Mouse (Mus musculus) midbrain, embryonic 13.5 days (tissue): ENCODE data around the gene Calca. TPM values are rescaled to one million over a fixed set of nuclear protein-coding genes. Genes with fewer than 3 reads are reported as not detected.
"Not testable (repeated sequence)": the region's sequence is repeated elsewhere in the genome, so short reads cannot be mapped to it uniquely, and the experiment has no call there.

Experiments used
- ATAC-seq: fragments of 200-750 bp; cut with Nextera tagmentation; 2 replicates; pipeline ENCODE4 v1.8.0; 2017; ENCODE audit warnings: mild to moderate bottlenecking, moderate TSS enrichment, moderate library complexity
- H3K27ac ChIP-seq: fragments of 300-500 bp; sonication (generic); 2 replicates; pipeline ENCODE4 v1.5.1; 2015; ENCODE audit warnings: inconsistent platforms, mild to moderate bottlenecking, moderate library complexity
- H3K27me3 ChIP-seq: fragments of 300-500 bp; sonication (generic); 2 replicates; pipeline ENCODE4 v1.6.1; 2015; ENCODE audit warnings: mild to moderate bottlenecking, inconsistent platforms
- H3K36me3 ChIP-seq: fragments of 300-500 bp; sonication (generic); 2 replicates; pipeline ENCODE4 v1.6.1; 2015; ENCODE audit warnings: mild to moderate bottlenecking, inconsistent platforms
- H3K4me1 ChIP-seq: fragments of 300-500 bp; sonication (generic); replicated peaks from 2 replicates; pipeline ENCODE4 v1.6.1; 2015; ENCODE audit warnings: inconsistent platforms
- H3K4me2 ChIP-seq: fragments of 300-500 bp; sonication (generic); replicated peaks from 2 replicates; pipeline ENCODE4 v1.6.1; 2015; ENCODE audit warnings: moderate library complexity, mild to moderate bottlenecking, inconsistent platforms
- H3K4me3 ChIP-seq: fragments of 300-500 bp; sonication (generic); replicated peaks from 2 replicates; pipeline ENCODE4 v1.5.1; 2015; ENCODE audit warnings: mild to moderate bottlenecking, inconsistent platforms
- H3K9ac ChIP-seq: fragments of 300-500 bp; sonication (generic); replicated peaks from 2 replicates; pipeline ENCODE4 v1.6.1; 2015; ENCODE audit warnings: mild to moderate bottlenecking, inconsistent platforms
- H3K9me3 ChIP-seq: fragments of 300-500 bp; sonication (generic); 2 replicates; pipeline ENCODE4 v1.6.1; 2016; ENCODE audit warnings: mild to moderate bottlenecking, inconsistent platforms
- WGBS: fragments of 180-500 bp; shearing (Covaris S2); methylation state at CpG from one replicate; pipeline ENCODE4 v1.1.7; 2015; 5-methylcytosine and 5-hydroxymethylcytosine counted together
- polyA plus RNA-seq: library from polyadenylated mRNA; unstranded; fragments of >200 nt; fragmentation: Nextera tagmentation; extraction: Ambion mirVana; gene quantifications from 2 replicates; pipeline ENCODE4 v1.2.1, GENCODE M21; 2015

Calca gene
- 7.0 and 7.7 TPM in 2 replicates for polyA plus RNA-seq

GRCm38 (mm10) chr7:114636102-114636501, at the start of gene Calca:
Calca (minus strand) TSS chr7:114636357.
- peaks cover 20% of the 10 kb centered on the region for H3K27me3 ChIP-seq
- H3K9me3 ChIP-seq, result no peaks in the 10 kb centered on the region
- H3K9ac ChIP-seq, result peak within 1 kb of the TSS; percentile 49
- H3K4me1 ChIP-seq, result peaks cover 11% of the 10 kb centered on the region
- ATAC-seq, result peak; percentile 66
- no peaks in the 10 kb centered on the region for H3K36me3 ChIP-seq
- 0% methylated on average over 12 of the region's 12 CpGs for WGBS
- H3K27ac ChIP-seq, result no peak within 1 kb of the TSS
- peak within 1 kb of the TSS; percentile 46 for H3K4me3 ChIP-seq
- H3K4me2 ChIP-seq, result peak within 1 kb of the TSS; percentile 90

GRCm38 (mm10) chr7:114672697-114673096, 36.5 kb upstream of the Calca start:
- no peaks in the 10 kb centered on the region for H3K27me3 ChIP-seq
- no peak overlapping the region for H3K4me2 ChIP-seq
- H3K9me3 ChIP-seq, result no peaks in the 10 kb centered on the region
- H3K9ac ChIP-seq, result no peak overlapping the region
- H3K27ac ChIP-seq, result no peak overlapping the region
- WGBS, result 38% methylated on average over 2 of the region's 2 CpGs
- peaks cover 3% of the 10 kb centered on the region for H3K4me1 ChIP-seq
- H3K4me3 ChIP-seq, result no peak overlapping the region
- no peaks in the 10 kb centered on the region for H3K36me3 ChIP-seq
- ATAC-seq, result no peak

- 84% methylated on average over 1 of the region's 1 CpGs for WGBS
Measured at GRCm38 (mm10) chr7:114671405-114671804, 35.2 kb upstream of the Calca start.

GRCm38 (mm10) chr7:114649730-114650129, 13.6 kb upstream of the Calca start:
- no peaks in the 10 kb centered on the region for H3K9me3 ChIP-seq
- H3K27ac ChIP-seq, result no peak overlapping the region
- no peak for ATAC-seq
- WGBS, result 31% methylated on average over 3 of the region's 3 CpGs
- no peaks in the 10 kb centered on the region for H3K36me3 ChIP-seq
- H3K4me1 ChIP-seq, result no peaks in the 10 kb centered on the region
- no peak overlapping the region for H3K4me2 ChIP-seq
- no peak overlapping the region for H3K4me3 ChIP-seq
- no peaks in the 10 kb centered on the region for H3K27me3 ChIP-seq
- H3K9ac ChIP-seq, result no peak overlapping the region

More at GRCm38 (mm10) chr7:114671405-114671804, 35.2 kb upstream of the Calca start:
- H3K4me3 ChIP-seq, result no peak overlapping the region
- ATAC-seq, result no peak
- no peak overlapping the region for H3K4me2 ChIP-seq
- H3K9ac ChIP-seq, result no peak overlapping the region
- H3K4me1 ChIP-seq, result peaks cover 3% of the 10 kb centered on the region
- no peaks in the 10 kb centered on the region for H3K9me3 ChIP-seq
- H3K27me3 ChIP-seq, result no peaks in the 10 kb centered on the region
- no peak overlapping the region for H3K27ac ChIP-seq
- no peaks in the 10 kb centered on the region for H3K36me3 ChIP-seq

GRCm38 (mm10) chr7:114648791-114649190, 12.6 kb upstream of the Calca start:
- Histone ChIP-seq H3K4me2 (no peak overlapping the region), H3K36me3 (no peaks in the 10 kb centered on the region), H3K27me3 (no peaks in the 10 kb centered on the region), H3K4me3 (no peak overlapping the region), H3K9me3 (no peaks in the 10 kb centered on the region), H3K27ac (no peak overlapping the region), H3K4me1 (no peaks in the 10 kb centered on the region), H3K9ac (no peak overlapping the region)
- WGBS, result 54% methylated on average over 3 of the region's 3 CpGs
- no peak for ATAC-seq

GRCm38 (mm10) chr7:114635569-114636101, 522 bp downstream of the Calca start:
- 0% methylated on average over 20 of the region's 20 CpGs for WGBS
- H3K9ac ChIP-seq, result peak overlapping the region; percentile 49
- H3K4me3 ChIP-seq, result peak overlapping the region; percentile 46
- ATAC-seq, result peak; percentile 45
- no peaks in the 10 kb centered on the region for H3K36me3 ChIP-seq
- no peak overlapping the region for H3K27ac ChIP-seq
- no peaks in the 10 kb centered on the region for H3K9me3 ChIP-seq
- peak overlapping the region; percentile 90 for H3K4me2 ChIP-seq
- H3K27me3 ChIP-seq, result peaks cover 20% of the 10 kb centered on the region
- peaks cover 11% of the 10 kb centered on the region for H3K4me1 ChIP-seq

GRCm38 (mm10) chr7:114634386-114634785, 1.8 kb downstream of the Calca start:
- Histone ChIP-seq H3K36me3 (no peaks in the 10 kb centered on the region), H3K9ac (no peak overlapping the region), H3K27me3 (peaks cover 20% of the 10 kb centered on the region), H3K27ac (no peak overlapping the region), H3K4me2 (no peak overlapping the region), H3K4me1 (peaks cover 11% of the 10 kb centered on the region), H3K4me3 (no peak overlapping the region), H3K9me3 (no peaks in the 10 kb centered on the region)
- WGBS, result 85% methylated on average over 7 of the region's 7 CpGs
- no peak for ATAC-seq

GRCm38 (mm10) chr7:114625966-114626365, 10.2 kb downstream of the Calca start:
- no peaks in the 10 kb centered on the region for H3K4me1 ChIP-seq
- H3K4me3 ChIP-seq, result no peak overlapping the region
- ATAC-seq, result no peak
- no peaks in the 10 kb centered on the region for H3K9me3 ChIP-seq
- H3K36me3 ChIP-seq, result no peaks in the 10 kb centered on the region
- H3K27me3 ChIP-seq, result no peaks in the 10 kb centered on the region
- H3K9ac ChIP-seq, result no peak overlapping the region
- no peak overlapping the region for H3K27ac ChIP-seq
- WGBS, result 95% methylated on average over 3 of the region's 3 CpGs
- H3K4me2 ChIP-seq, result no peak overlapping the region

- Histone ChIP-seq H3K4me1 (no peaks in the 10 kb centered on the region), H3K4me2 (no peak overlapping the region), H3K4me3 (no peak overlapping the region), H3K36me3 (no peaks in the 10 kb centered on the region), H3K9me3 (no peaks in the 10 kb centered on the region), H3K9ac (no peak overlapping the region), H3K27ac (no peak overlapping the region), H3K27me3 (no peaks in the 10 kb centered on the region)
- no peak for ATAC-seq
- 93% methylated on average over 6 of the region's 6 CpGs for WGBS
Measured at GRCm38 (mm10) chr7:114616759-114617158, 19.4 kb downstream of the Calca start.

GRCm38 (mm10) chr7:114594391-114594790, 41.8 kb downstream of the Calca start:
- WGBS, result 95% methylated on average over 8 of the region's 8 CpGs
- not testable (repeated sequence) for H3K36me3 ChIP-seq, H3K9ac ChIP-seq, H3K4me1 ChIP-seq, ATAC-seq, H3K27ac ChIP-seq, H3K4me3 ChIP-seq, H3K27me3 ChIP-seq, H3K4me2 ChIP-seq, H3K9me3 ChIP-seq

GRCm38 (mm10) chr7:114582441-114582840, 53.7 kb downstream of the Calca start:
- Histone ChIP-seq H3K36me3 (no peaks in the 10 kb centered on the region), H3K4me2 (no peak overlapping the region), H3K9me3 (no peaks in the 10 kb centered on the region), H3K4me3 (no peak overlapping the region), H3K27me3 (no peaks in the 10 kb centered on the region), H3K9ac (no peak overlapping the region), H3K4me1 (no peaks in the 10 kb centered on the region), H3K27ac (no peak overlapping the region)
- no peak for ATAC-seq
- 49% methylated on average over 2 of the region's 2 CpGs for WGBS
